Mouse (Mus musculus) lung, postnatal 25 days (tissue): ENCODE results near the gene Pawr.

Experiments
- DNase-seq: peaks from one replicate; pipeline ENCODE4 v3.0.0; 2022; ENCODE audit warnings: low spot score

Gene Pawr

GRCm38 (mm10) chr10:108356601-108357187, 24.8 kb downstream of the Pawr start:
- no peak for DNase-seq

GRCm38 (mm10) chr10:108359974-108360373, 28.1 kb downstream of the Pawr start:
- no peak for DNase-seq

GRCm38 (mm10) chr10:108360801-108361200, 28.9 kb downstream of the Pawr start:
- no peak for DNase-seq

- no peak for DNase-seq
Measured at GRCm38 (mm10) chr10:108361419-108362155, 29.7 kb downstream of the Pawr start.

GRCm38 (mm10) chr10:108363932-108364331, 32.0 kb downstream of the Pawr start:
- DNase-seq, result no peak

GRCm38 (mm10) chr10:108364946-108365719, 33.2 kb downstream of the Pawr start:
- no peak for DNase-seq

GRCm38 (mm10) chr10:108366251-108366650, 34.3 kb downstream of the Pawr start:
- no peak for DNase-seq

GRCm38 (mm10) chr10:108368358-108368757, 36.4 kb downstream of the Pawr start:
- DNase-seq, result no peak

GRCm38 (mm10) chr10:108372258-108372657, 40.3 kb downstream of the Pawr start:
- DNase-seq, result no peak

- DNase-seq, result no peak
Measured at GRCm38 (mm10) chr10:108372858-108373257, 40.9 kb downstream of the Pawr start.

- no peak for DNase-seq
Measured at GRCm38 (mm10) chr10:108375796-108376195, 43.9 kb downstream of the Pawr start.

- DNase-seq, result no peak
Measured at GRCm38 (mm10) chr10:108376366-108376765, 44.4 kb downstream of the Pawr start.

GRCm38 (mm10) chr10:108377369-108377768, 45.4 kb downstream of the Pawr start:
- DNase-seq, result no peak

GRCm38 (mm10) chr10:108378062-108378461, 46.1 kb downstream of the Pawr start:
- DNase-seq, result no peak

- no peak for DNase-seq
Measured at GRCm38 (mm10) chr10:108378479-108378878, 46.6 kb downstream of the Pawr start.

GRCm38 (mm10) chr10:108380715-108381114, 48.8 kb downstream of the Pawr start:
- no peak for DNase-seq

- no peak for DNase-seq
Measured at GRCm38 (mm10) chr10:108384153-108384769, 52.3 kb downstream of the Pawr start.

GRCm38 (mm10) chr10:108385480-108385955, 53.6 kb downstream of the Pawr start:
- no peak for DNase-seq

- DNase-seq, result peak; percentile 28
Measured at GRCm38 (mm10) chr10:108388410-108388915, 56.5 kb downstream of the Pawr start.

GRCm38 (mm10) chr10:108389178-108389926, 57.4 kb downstream of the Pawr start:
- DNase-seq, result no peak

- peak; percentile 57 for DNase-seq
Measured at GRCm38 (mm10) chr10:108389927-108390287, 58.0 kb downstream of the Pawr start.
